Mouse (Mus musculus) intestine, embryonic 14.5 days (tissue): ENCODE data around the gene Fkbp15. TPM values are rescaled to one million over a fixed set of nuclear protein-coding genes. Genes with fewer than 3 reads are reported as not detected.

ENCODE experiments used
- ATAC-seq: fragments of 200-750 bp; cut with Nextera tagmentation; replicated peaks from 2 replicates; pipeline ENCODE4 v1.8.0; 2017; ENCODE audit warnings: low read depth, moderate number of reproducible peaks, moderate TSS enrichment, moderate library complexity; ENCODE audit not compliant: low FRiP score, low TSS enrichment
- DNase-seq: peaks from one replicate; pipeline ENCODE4 v3.0.0-alpha.2; 2018; ENCODE audit warnings: low spot score
- H3K27ac ChIP-seq: fragments of 300-500 bp; sonication (generic); 2 replicates; pipeline ENCODE4 v1.5.1; 2014; ENCODE audit warnings: low read depth, mild to moderate bottlenecking, control low read depth
- H3K27me3 ChIP-seq: fragments of 300-500 bp; sonication (generic); replicated peaks from 2 replicates; pipeline ENCODE4 v1.6.1; 2014; ENCODE audit warnings: low read length, control low read depth; ENCODE audit not compliant: control insufficient read depth, insufficient read depth
- H3K36me3 ChIP-seq: fragments of 300-500 bp; sonication (generic); 2 replicates; pipeline ENCODE4 v1.6.1; 2014; ENCODE audit warnings: low read length, control low read depth; ENCODE audit not compliant: control insufficient read depth, insufficient read depth
- H3K4me1 ChIP-seq: fragments of 300-500 bp; sonication (generic); replicated peaks from 2 replicates; pipeline ENCODE4 v1.6.1; 2014; ENCODE audit warnings: low read length, control low read depth, mixed read lengths; ENCODE audit not compliant: control insufficient read depth, insufficient read depth
- H3K4me2 ChIP-seq: fragments of 300-500 bp; sonication (generic); 2 replicates; pipeline ENCODE4 v1.6.1; 2014; ENCODE audit warnings: low read length
- H3K4me3 ChIP-seq: fragments of 300-500 bp; sonication (generic); 2 replicates; pipeline ENCODE4 v1.5.1; 2014; ENCODE audit warnings: low read depth, low read length, control low read depth, mixed read lengths
- H3K9ac ChIP-seq: fragments of 300-500 bp; sonication (generic); 2 replicates; pipeline ENCODE4 v1.6.1; 2014; ENCODE audit warnings: mild to moderate bottlenecking, low read length
- H3K9me3 ChIP-seq: fragments of 300-500 bp; sonication (generic); 2 replicates; pipeline ENCODE4 v1.6.1; 2016; ENCODE audit warnings: low read length, control low read depth; ENCODE audit not compliant: control insufficient read depth
- WGBS: fragments of 180-500 bp; shearing (Covaris S2); extraction: QIAGEN DNeasy Blood & Tissue Kit; methylation state at CpG from one replicate; pipeline ENCODE4 v1.1.7; 2014; 5-methylcytosine and 5-hydroxymethylcytosine counted together
- polyA plus RNA-seq: library from polyadenylated mRNA; unstranded; fragments of >200 nt; fragmentation: Nextera tagmentation; extraction: Ambion mirVana; gene quantifications from 2 replicates; pipeline ENCODE4 v1.2.1, GENCODE M21; 2014

Fkbp15 gene
- polyA plus RNA-seq, 1 experiment from 2014 or later, result 26.3 TPM

DNA sequence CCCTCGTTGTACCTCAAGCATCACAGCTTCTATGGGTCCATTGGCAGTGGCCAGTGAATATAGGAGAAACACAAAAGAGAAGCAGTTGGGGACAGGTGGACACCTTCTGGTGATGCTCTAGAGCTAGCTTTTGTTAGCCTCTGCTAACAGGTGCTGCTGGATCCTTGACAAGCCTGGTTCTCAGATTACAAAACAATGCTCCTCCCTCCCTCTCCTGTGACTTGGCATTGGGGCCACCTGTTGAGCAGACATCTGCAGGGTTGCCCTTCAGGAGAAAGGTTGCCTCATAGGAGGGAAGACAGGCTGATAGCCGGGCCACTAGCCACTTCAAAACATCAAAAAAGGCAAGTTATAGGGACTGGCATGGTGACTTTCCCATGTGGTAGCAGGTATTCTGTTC, 98.1 kb downstream of the Fkbp15 start, which contains the start of gene Slc31a2:
Slc31a2 (plus strand) TSS at position 287 of the 400 bp plus-strand sequence.
- Histone ChIP-seq H3K27ac (no peak within 1 kb of the TSS), H3K4me1 (no peaks in the 10 kb centered on the region), H3K9me3 (no peaks in the 10 kb centered on the region), H3K27me3 (no peaks in the 10 kb centered on the region), H3K36me3 (no peaks in the 10 kb centered on the region), H3K4me3 (no peak within 1 kb of the TSS), H3K4me2 (no peak within 1 kb of the TSS), H3K9ac (no peak within 1 kb of the TSS)
- DNase-seq (no peak), ATAC-seq (no peak)
- WGBS, result 59% methylated on average over 2 of the region's 2 CpGs

DNA sequence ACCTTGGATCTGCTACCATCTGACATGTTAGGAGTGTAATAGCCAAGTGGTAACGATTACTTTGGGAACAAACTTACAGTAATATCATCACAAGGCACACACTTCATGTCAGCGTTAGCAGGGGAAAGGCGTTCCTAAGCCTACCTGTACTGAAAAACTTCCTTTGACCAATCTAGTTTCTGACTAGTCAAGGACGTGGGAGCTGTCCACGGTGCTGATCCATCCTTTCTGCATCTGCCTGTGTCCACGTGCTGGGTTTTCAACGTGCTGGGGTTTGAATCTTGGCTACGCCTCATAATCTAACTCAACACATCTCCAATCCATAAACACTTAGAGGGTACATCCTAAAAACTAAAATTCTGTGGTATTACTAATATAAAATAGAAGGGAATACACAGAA, 103.4 kb downstream of the Fkbp15 start:
- ATAC-seq (no peak), DNase-seq (peak; percentile 90)
- no peaks in the 10 kb centered on the region for H3K9me3 ChIP-seq
- no peak overlapping the region for H3K27ac ChIP-seq
- no peaks in the 10 kb centered on the region for H3K27me3 ChIP-seq
- WGBS, result 29% methylated on average over 8 of the region's 8 CpGs
- H3K9ac ChIP-seq, result no peak overlapping the region
- H3K4me2 ChIP-seq, result no peak overlapping the region
- H3K36me3 ChIP-seq, result no peaks in the 10 kb centered on the region
- no peaks in the 10 kb centered on the region for H3K4me1 ChIP-seq
- no peak overlapping the region for H3K4me3 ChIP-seq

DNA sequence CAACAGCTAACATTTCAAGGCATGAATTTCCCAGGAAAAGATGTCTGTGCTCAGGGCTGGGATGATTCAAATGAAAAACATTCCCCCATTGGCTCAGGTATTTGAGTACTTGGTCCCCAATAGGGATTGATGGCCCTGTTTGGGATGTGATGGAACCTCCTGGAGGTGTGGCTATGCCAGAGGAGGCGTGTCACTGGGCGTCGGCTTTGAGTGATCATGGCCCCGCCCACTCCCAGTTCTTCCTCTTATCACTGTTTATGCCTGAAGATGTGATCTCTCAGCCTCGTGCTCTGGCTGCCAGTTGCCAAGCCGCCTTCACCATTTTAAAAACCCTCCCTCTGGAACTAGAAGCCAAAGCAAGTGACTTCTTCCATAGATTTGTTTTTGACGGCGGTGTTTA, 105.8 kb downstream of the Fkbp15 start:
- Histone ChIP-seq H3K27me3 (no peaks in the 10 kb centered on the region), H3K4me3 (no peak overlapping the region), H3K27ac (no peak overlapping the region), H3K4me2 (no peak overlapping the region), H3K4me1 (peaks cover 2% of the 10 kb centered on the region; the same call in 1 of the 2 replicates), H3K9ac (no peak overlapping the region), H3K9me3 (no peaks in the 10 kb centered on the region), H3K36me3 (no peaks in the 10 kb centered on the region)
- 60% methylated on average over 8 of the region's 8 CpGs for WGBS
- ATAC-seq, result no peak
- DNase-seq, result no peak

DNA sequence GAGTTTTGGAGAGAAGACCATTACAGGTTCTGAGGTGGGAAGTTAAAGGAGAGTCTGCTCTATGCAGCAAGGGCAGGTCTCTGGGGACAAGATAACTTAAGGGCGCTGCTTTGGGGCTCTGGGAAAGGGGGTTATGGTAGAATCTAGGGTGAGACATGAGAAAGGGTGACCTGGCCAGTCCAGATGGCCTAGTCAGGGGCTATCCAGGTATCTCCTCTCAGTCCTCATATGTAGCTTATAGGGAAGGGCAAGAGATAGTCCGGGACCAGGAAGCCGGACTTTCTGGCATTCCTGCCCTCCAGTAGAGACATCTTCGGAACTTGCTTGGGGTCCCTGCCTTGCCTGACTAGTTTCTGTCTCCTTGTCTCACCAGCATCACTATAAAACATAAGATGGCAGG, 108.6 kb downstream of the Fkbp15 start:
- no peaks in the 10 kb centered on the region for H3K36me3 ChIP-seq
- no peak overlapping the region for H3K9ac ChIP-seq
- no peak for ATAC-seq
- DNase-seq, result no peak
- no peak overlapping the region for H3K4me3 ChIP-seq
- no peaks in the 10 kb centered on the region for H3K27me3 ChIP-seq
- H3K4me1 ChIP-seq, result peaks cover 4% of the 10 kb centered on the region; the same call in 1 of the 2 replicates
- 91% methylated on average over 4 of the region's 4 CpGs for whole genome bisulfite sequencing
- no peak overlapping the region for H3K27ac ChIP-seq
- H3K4me2 ChIP-seq, result no peak overlapping the region
- H3K9me3 ChIP-seq, result no peaks in the 10 kb centered on the region

DNA sequence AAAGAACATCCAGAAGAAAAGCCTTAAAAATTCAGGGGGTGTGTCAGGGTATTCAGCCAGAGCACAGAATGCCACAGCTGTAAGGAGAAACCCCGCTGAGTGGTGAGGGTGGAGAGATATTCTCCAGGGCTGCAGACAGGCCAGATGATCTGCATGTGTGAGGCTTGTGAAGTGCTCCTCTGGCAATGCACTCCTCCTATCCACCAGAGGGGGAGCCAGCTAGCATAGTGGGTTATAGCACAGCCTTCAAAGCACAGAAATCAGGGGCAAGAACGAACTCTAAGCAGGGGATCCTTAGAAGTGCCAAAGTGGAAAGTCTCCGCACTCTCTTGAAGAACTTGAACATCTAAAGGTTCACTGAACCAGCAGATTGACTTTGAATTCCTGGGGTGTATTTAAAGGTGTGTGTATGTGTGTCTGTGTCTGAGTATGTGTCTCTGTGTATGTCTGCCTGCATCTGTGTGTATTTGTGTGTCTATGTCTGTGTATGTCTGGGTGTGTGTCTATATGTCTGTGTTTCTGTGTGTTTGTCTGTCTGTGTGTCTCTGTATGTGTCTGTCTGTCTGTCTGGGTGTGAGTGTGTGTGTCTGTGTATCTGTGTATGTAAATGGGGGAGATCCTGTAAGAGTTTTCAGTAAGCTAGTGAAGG, 109.3 kb downstream of the Fkbp15 start:
- no peak for DNase-seq
- Histone ChIP-seq H3K27me3 (no peaks in the 10 kb centered on the region), H3K4me1 (peaks cover 4% of the 10 kb centered on the region; the same call in 1 of the 2 replicates), H3K4me2 (no peak overlapping the region), H3K4me3 (no peak overlapping the region), H3K27ac (no peak overlapping the region), H3K9me3 (no peaks in the 10 kb centered on the region), H3K36me3 (no peaks in the 10 kb centered on the region), H3K9ac (no peak overlapping the region)
- no peak for ATAC-seq
- WGBS, result 40% methylated on average over 3 of the region's 3 CpGs

Other genes with a start within 250 kb of the Fkbp15 start
- not detected in 2 replicates for gene Mup21, start 209.7 kb downstream of the Fkbp15 start, polyA plus RNA-seq
- gene Zfp37, start 129.5 kb downstream of the Fkbp15 start, polyA plus RNA-seq, result 9.9 and 12.4 TPM in 2 replicates
- gene Slc31a2, start 98.0 kb downstream of the Fkbp15 start, polyA plus RNA-seq, result 13.6 and 14.5 TPM in 2 replicates
- 56.0 and 59.2 TPM in 2 replicates for gene Slc31a1, start 179 bp upstream of the Fkbp15 start, polyA plus RNA-seq
- 166 and 174 TPM in 2 replicates for gene Cdc26, start 48.1 kb upstream of the Fkbp15 start, polyA plus RNA-seq
- gene Prpf4, start 48.2 kb upstream of the Fkbp15 start, polyA plus RNA-seq, result 25.7 and 26.7 TPM in 2 replicates
- not detected in 2 replicates for gene Rnf183, start 74.7 kb upstream of the Fkbp15 start, polyA plus RNA-seq
- 12.0 and 13.1 TPM in 2 replicates for gene Wdr31, start 110.3 kb upstream of the Fkbp15 start, polyA plus RNA-seq
- gene Bspry, start 119.5 kb upstream of the Fkbp15 start, polyA plus RNA-seq, result 39.3 and 43.8 TPM in 2 replicates
- 29.4 and 32.4 TPM in 2 replicates for gene Hdhd3, start 142.9 kb upstream of the Fkbp15 start, polyA plus RNA-seq
- gene Alad, start 159.4 kb upstream of the Fkbp15 start, polyA plus RNA-seq, result 146 and 153 TPM in 2 replicates
- gene Pole3, start 164.5 kb upstream of the Fkbp15 start, polyA plus RNA-seq, result 75.3 and 85.9 TPM in 2 replicates
- gene 4933430I17Rik, start 164.8 kb upstream of the Fkbp15 start, polyA plus RNA-seq, result 0.26 and 0.65 TPM in 2 replicates
- 35.0 and 35.7 TPM in 2 replicates for gene Rgs3, start 199.3 kb upstream of the Fkbp15 start, polyA plus RNA-seq